Mouse (Mus musculus) adrenal gland, adult 2 months (tissue): ENCODE data around the gene Fbxl20. TPM values are rescaled to one million over a fixed set of nuclear protein-coding genes. Genes with fewer than 3 reads are reported as not detected.
"Not testable (repeated sequence)": the region's sequence is repeated elsewhere in the genome, so short reads cannot be mapped to it uniquely, and the experiment has no call there.

Source experiments
- DNase-seq: peaks from one replicate; pipeline ENCODE4 v3.0.0; 2021
- long read RNA-seq: library from polyadenylated mRNA; stranded (forward); transcript quantifications from one replicate; pipeline ENCODE4 v2.0.0, GENCODE M21; 2021
- polyA plus RNA-seq: library from polyadenylated mRNA; depleted of rRNA; stranded (reverse); fragments of >200 nt; gene quantifications from 2 replicates; pipeline ENCODE4 v1.2.3, GENCODE M21; 2012; rRNA removed
- total RNA-seq, 2 experiments: library from RNA; stranded (reverse); gene quantifications; 2 replicates each; pipeline ENCODE4 v1.2.3; 2021

The Fbxl20 gene
- 10 to 100 TPM; 22.4 to 29.3 TPM for total RNA-seq
- 34.6 and 36.2 TPM in 2 replicates for polyA plus RNA-seq
- long read RNA-seq, full-length matches to known transcripts: 9 of 11 reads
- long read RNA-seq, partial matches to known transcripts: 1 of 11 reads
- long read RNA-seq, other reads (novel, unspliced or antisense): 1 of 11 reads

- DNase-seq: peak; percentile 95
Measured at GRCm38 (mm10) chr11:98149786-98150624, at the start of gene Fbxl20. Gene Fbxl20, minus strand, starts transcription at chr11:98150403.

DNA sequence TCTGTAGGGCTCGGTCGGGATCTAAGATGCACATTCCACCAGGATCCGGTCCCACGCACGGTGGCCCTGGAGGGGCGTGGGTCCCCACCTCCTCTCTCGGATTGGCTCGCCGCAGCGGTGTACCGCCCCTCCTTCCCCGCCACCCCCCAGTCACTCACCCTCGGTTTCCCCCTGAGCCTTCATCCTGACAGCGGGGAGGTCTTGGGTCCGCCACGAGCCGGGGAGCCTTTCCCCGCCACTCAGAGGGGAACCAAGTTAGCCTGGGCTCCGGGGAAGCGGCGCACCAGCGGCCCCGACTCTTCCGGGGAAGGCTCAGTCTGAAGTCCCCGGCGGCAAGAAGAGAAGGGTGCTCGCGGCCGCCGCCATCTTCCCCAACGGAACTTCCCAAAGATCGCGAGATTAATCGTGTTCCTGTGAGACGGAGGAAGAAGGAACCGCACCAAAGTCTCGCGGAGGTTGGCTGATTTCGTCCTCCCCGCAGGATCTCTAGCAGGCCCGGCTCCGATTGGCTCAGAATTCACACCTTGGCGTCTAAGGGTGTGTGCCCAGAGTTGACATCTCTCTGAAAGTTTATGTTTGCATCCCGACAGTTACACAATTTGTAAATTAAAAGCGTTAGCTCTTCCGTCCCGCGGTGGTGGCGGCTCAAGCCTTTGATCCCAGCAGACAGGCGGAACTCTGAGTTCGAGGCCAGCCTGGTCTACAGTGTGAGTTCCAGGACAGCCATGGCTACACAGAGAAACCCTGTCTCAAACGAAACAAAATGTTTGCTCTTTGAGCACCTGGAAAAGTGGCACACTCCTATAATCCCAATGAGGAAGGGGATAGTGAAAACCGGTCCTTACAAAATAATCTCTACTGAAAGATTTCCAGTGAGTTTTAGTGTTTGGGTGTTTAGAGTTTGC is 43.0 kb upstream of the Fbxl20 start, which contains the start of gene Med1:
TSS of gene Med1 (minus strand) at position 393 of the 905 bp plus-strand sequence.
- peak; percentile 94 for DNase-seq

DNA sequence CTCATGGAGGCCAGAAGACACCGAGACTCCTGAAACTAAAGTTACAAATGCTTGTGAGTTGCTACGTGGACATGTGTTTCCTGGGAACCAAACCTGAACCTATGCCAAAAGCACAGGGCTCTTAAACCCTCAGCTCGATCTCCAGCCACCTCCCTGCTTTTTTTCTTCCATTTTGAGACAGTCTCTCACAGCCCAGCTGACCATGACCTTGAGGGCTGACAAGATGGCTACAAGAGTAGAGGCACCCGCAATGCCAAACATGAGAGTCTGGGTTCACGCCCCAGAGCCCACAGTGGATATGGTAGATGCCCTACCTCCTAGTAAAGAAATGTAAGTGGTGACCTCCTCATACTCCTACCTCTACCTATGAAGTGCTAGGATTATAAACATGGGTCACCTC is 40.6 kb upstream of the Fbxl20 start:
- DNase-seq: peak; percentile 42

- DNase-seq: peak; percentile 68
Measured at GRCm38 (mm10) chr11:98187640-98188395, 37.6 kb upstream of the Fbxl20 start.

DNA sequence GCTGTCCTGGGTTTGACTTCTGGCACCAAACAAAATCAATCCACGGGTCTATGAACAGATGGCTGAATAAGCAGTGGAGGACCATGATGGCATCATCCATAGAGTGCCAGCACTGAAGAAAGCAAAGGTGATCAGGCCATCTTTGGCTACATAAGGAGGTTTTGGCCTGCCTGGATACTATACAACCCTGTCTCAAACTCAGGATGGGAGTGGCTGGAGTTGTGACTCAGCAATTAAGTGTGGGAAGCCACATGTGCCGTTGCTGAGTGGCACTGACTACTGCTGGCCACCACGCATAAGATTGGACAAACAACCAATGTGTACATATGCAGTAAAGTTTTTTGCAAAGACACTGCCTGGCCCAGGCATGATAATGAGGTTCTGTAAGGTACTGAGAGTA is 31.9 kb upstream of the Fbxl20 start:
- not testable (repeated sequence) for DNase-seq

DNA sequence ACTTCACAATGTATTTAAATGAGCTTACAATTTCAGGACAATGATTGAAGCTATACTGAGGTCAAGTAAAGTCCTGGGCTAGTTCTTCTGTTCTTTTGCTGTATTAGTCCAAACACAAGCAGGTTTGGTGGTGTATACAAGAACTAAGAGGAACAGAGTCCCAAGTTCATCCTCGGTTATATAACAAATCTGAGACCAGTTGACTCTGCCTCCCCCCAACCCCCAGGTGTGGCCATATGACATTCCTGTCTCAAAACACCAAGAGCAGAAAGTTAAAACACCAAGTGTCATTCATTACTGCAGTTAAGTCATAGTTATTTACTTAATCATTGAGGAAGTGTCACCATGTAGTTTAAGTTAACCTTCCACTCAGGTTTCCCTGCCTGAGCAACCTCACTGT is 18.2 kb upstream of the Fbxl20 start:
- no peak for DNase-seq

GRCm38 (mm10) chr11:98155094-98155493 is 4.9 kb upstream of the Fbxl20 start:
- DNase-seq: peak; percentile 32

- no peak for DNase-seq
Measured at GRCm38 (mm10) chr11:98150625-98151156, 488 bp upstream of the Fbxl20 start.

GRCm38 (mm10) chr11:98149304-98149750 is 876 bp downstream of the Fbxl20 start:
- peak; percentile 96 for DNase-seq

- DNase-seq: peak; percentile 73
Measured at GRCm38 (mm10) chr11:98148551-98149301, 1.5 kb downstream of the Fbxl20 start.

- no peak for DNase-seq
Measured at GRCm38 (mm10) chr11:98145856-98146255, 4.3 kb downstream of the Fbxl20 start.

DNA sequence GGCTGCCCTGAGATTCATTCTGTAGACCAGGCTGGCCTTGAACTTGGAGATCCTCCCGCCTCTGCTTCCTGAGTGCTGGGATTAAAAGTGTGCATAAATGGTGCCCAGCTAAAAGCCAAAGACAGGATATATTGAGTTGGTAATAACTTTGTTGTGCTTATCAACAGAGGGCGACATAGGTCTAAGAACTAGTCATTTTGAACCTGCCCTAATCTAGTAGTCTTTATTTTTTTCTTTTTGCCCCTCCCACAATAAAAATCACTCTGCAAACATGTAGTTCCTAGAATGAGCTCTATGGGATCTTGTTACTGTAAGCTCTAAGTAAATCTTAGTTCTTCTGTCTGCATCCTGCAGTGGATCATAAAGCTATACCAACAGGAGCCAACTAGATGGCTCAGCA is 7.7 kb downstream of the Fbxl20 start:
- DNase-seq: no peak

GRCm38 (mm10) chr11:98138894-98139293 is 11.3 kb downstream of the Fbxl20 start:
- no peak for DNase-seq

- DNase-seq: no peak
Measured at GRCm38 (mm10) chr11:98137836-98138235, 12.4 kb downstream of the Fbxl20 start.

DNA sequence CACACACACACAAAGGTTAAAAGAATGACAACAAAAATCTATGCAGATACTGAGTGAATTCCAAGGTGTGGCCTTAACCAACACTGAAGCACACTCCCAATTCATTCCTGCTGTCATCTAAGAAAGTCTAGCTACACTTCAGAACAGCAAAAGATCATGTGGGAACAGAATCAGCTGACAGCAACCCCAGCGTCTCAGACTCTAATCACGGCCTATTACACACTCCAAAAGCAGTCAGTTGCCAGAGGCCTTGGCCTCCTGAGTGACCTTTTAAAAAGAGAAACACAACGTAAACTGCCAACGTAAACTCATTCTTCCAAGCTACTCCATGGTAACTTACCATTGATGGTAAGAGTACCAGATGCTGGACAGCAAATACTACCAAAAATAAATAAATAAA is 15.3 kb downstream of the Fbxl20 start:
- peak; percentile 64 for DNase-seq

GRCm38 (mm10) chr11:98123424-98123823 is 26.8 kb downstream of the Fbxl20 start:
- DNase-seq: peak; percentile 46

GRCm38 (mm10) chr11:98114363-98114762 is 35.8 kb downstream of the Fbxl20 start:
- no peak for DNase-seq

- DNase-seq: no peak
Measured at GRCm38 (mm10) chr11:98113504-98113903, 36.7 kb downstream of the Fbxl20 start.

- DNase-seq: no peak
Measured at GRCm38 (mm10) chr11:98109706-98110105, 40.5 kb downstream of the Fbxl20 start.

DNA sequence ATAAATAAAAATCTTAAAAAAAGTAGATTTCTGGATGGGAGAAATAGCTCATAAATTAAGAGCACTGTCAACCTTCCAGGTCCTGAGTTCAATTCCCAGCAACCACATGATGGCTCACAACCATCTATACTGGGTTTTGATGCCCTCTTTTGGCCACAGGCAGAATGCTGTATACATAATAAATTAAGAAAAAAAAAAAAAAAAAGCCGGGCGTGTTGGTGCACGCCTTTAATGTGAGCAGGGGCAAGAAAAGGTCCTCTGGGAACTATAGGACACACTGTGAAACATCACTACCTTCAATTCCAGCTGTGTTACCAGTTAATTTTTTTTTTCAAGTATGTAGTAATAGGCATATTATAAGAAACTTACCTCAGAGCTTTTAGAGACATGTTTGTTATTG is 48.9 kb downstream of the Fbxl20 start:
- no peak for DNase-seq

- DNase-seq: peak; percentile 27
Measured at GRCm38 (mm10) chr11:98090583-98090982, 59.6 kb downstream of the Fbxl20 start.
